Mouse (Mus musculus): ENCODE data around the gene Olfr389. TPM values are rescaled to one million over a fixed set of nuclear protein-coding genes. Genes with fewer than 3 reads are reported as not detected.

Olfr389 gene
- polyA plus RNA-seq (2014; fragmentation: Nextera tagmentation; extraction: Ambion mirVana) = not detected in 2 replicates

DNA sequence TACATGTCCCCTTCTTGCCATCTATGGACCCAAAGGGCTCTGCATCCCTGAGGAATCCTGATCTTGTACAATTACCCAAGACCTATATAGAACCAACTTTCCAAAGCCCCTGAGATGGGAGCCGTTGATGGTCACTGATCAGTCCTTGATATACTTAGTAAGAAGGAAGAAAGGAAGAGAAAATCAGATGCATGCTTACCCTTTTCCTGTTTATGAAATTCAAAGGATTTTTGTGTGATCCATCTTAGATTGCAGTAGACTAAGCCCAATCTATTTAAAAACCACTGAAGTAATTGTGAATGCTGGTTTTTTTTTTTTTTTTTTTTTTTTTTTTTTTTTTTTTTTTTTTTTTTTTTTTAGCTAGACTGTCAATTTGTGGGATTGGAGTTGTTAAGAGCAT is at the start of gene Olfr389:
Olfr389 (minus strand) TSS at position 101 of the 400 bp plus-strand sequence.
- peaks cover 3% of the 10 kb centered on the region for H3K9me3 ChIP-seq (replicated peaks; ENCODE audit: control insufficient read depth, low read length)
- 77% methylated on average over 1 of the region's 1 CpGs for WGBS (ENCODE audit: insufficient replicate concordance)
- no peak within 1 kb of the TSS for H3K4me2 ChIP-seq
- ATAC-seq (replicated peaks; ENCODE audit: insufficient number of reproducible peaks, low FRiP score, low TSS enrichment) = no peak
- H3K27ac ChIP-seq (ENCODE audit: low read depth, low read length) = no peak within 1 kb of the TSS
- no peak within 1 kb of the TSS for H3K9ac ChIP-seq (ENCODE audit: low read depth, low read length)
- no peaks in the 10 kb centered on the region for H3K27me3 ChIP-seq (ENCODE audit: control insufficient read depth, insufficient read depth, low read length)
- no peaks in the 10 kb centered on the region for H3K4me1 ChIP-seq (ENCODE audit: control insufficient read depth, insufficient read depth, low read length)
- no peak within 1 kb of the TSS for H3K4me3 ChIP-seq (ENCODE audit: low read depth, low read length)
- no peaks in the 10 kb centered on the region for H3K36me3 ChIP-seq (ENCODE audit: control insufficient read depth, insufficient read depth, low read length)

DNA sequence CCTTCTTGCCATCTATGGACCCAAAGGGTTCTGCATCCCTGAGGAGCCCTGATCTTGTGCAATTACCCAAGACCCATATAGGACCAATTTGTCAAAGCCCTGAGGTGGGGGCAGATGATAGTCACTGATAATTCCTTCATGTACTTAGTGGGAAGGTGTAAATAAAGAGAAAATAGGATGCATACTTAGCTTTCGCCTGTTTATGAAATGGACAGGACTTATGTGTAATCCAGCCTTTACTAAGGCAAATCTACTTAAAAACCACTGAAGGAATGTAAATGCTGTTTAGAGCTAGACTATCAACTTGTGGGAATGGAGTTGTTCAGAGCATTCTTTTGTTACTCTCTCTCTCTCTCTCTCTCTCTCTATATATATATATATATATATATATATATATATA is 36.4 kb upstream of the Olfr389 start, which contains the start of gene Olfr392:
Olfr392 (minus strand) TSS at position 101 of the 400 bp plus-strand sequence.
- Histone ChIP-seq H3K4me1 (ENCODE audit: control insufficient read depth, insufficient read depth, low read length) (no peaks in the 10 kb centered on the region), H3K36me3 (ENCODE audit: control insufficient read depth, insufficient read depth, low read length) (no peaks in the 10 kb centered on the region), H3K27ac (ENCODE audit: low read depth, low read length) (no peak within 1 kb of the TSS), H3K9me3 (replicated peaks; ENCODE audit: control insufficient read depth, low read length) (no peaks in the 10 kb centered on the region), H3K9ac (ENCODE audit: low read depth, low read length) (no peak within 1 kb of the TSS), H3K27me3 (ENCODE audit: control insufficient read depth, insufficient read depth, low read length) (no peaks in the 10 kb centered on the region), H3K4me3 (ENCODE audit: low read depth, low read length) (no peak within 1 kb of the TSS), H3K4me2 (no peak within 1 kb of the TSS)
- WGBS (ENCODE audit: insufficient replicate concordance) = 83% methylated on average over 1 of the region's 1 CpGs
- no peak for ATAC-seq (replicated peaks; ENCODE audit: insufficient number of reproducible peaks, low FRiP score, low TSS enrichment)

DNA sequence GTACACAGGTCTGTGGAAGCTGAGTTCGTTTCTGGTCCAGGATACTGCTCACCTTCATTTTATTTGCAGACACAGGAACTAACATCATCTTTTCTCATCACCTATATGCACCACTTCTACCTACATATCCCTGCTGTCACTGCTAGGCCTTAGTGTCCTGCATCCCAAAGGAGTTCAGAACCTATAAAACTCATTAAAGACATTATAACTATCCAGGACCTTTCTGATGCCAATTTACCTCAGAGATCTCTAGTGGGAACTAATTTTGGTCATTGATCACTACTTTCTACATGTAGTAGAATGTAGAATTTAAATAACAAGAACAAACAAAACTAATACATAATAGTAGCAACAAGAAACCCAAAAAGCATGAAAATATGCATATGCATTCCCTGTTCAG is 22.4 kb upstream of the Olfr389 start, which contains the start of gene Olfr391-ps:
Olfr391-ps (minus strand) TSS at position 101 of the 400 bp plus-strand sequence.
- 36% methylated on average over 1 of the region's 1 CpGs for WGBS (ENCODE audit: insufficient replicate concordance)
- H3K9ac ChIP-seq (ENCODE audit: low read depth, low read length) = no peak within 1 kb of the TSS
- no peak for ATAC-seq (replicated peaks; ENCODE audit: insufficient number of reproducible peaks, low FRiP score, low TSS enrichment)
- H3K9me3 ChIP-seq (replicated peaks; ENCODE audit: control insufficient read depth, low read length) = no peaks in the 10 kb centered on the region; the same call in 1 of the 2 replicates
- H3K27ac ChIP-seq (ENCODE audit: low read depth, low read length) = no peak within 1 kb of the TSS
- no peaks in the 10 kb centered on the region for H3K4me1 ChIP-seq (ENCODE audit: control insufficient read depth, insufficient read depth, low read length)
- no peaks in the 10 kb centered on the region for H3K27me3 ChIP-seq (ENCODE audit: control insufficient read depth, insufficient read depth, low read length)
- H3K4me2 ChIP-seq = no peak within 1 kb of the TSS
- H3K36me3 ChIP-seq (ENCODE audit: control insufficient read depth, insufficient read depth, low read length) = no peaks in the 10 kb centered on the region
- no peak within 1 kb of the TSS for H3K4me3 ChIP-seq (ENCODE audit: low read depth, low read length)

DNA sequence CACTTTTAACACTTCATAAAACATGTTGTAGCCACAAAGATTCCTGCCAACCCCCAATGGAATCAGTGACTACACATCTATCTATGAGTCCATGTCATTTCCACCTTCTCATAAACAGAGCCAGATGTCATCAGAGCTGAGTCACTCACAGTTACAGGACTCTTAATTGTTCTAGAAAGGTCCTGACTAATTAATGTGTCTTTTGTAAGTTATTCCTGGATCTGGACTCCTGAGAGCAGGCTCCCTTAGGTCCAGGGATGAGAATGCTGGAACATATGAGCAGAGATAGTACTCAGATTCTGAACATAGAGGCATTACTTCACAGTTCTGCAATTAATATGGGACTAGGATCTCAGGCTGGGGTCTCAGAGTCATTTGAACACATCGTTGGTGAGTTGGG is 2.2 kb upstream of the Olfr389 start, which contains the start of gene Olfr390:
Olfr390 (plus strand) TSS at position 301 of the 400 bp plus-strand sequence.
- 62% methylated on average over 1 of the region's 1 CpGs for WGBS (ENCODE audit: insufficient replicate concordance)
- H3K27me3 ChIP-seq (ENCODE audit: control insufficient read depth, insufficient read depth, low read length) = no peaks in the 10 kb centered on the region
- H3K9ac ChIP-seq (ENCODE audit: low read depth, low read length) = no peak within 1 kb of the TSS
- H3K27ac ChIP-seq (ENCODE audit: low read depth, low read length) = no peak within 1 kb of the TSS
- H3K4me3 ChIP-seq (ENCODE audit: low read depth, low read length) = no peak within 1 kb of the TSS
- ATAC-seq (replicated peaks; ENCODE audit: insufficient number of reproducible peaks, low FRiP score, low TSS enrichment) = no peak
- H3K4me1 ChIP-seq (ENCODE audit: control insufficient read depth, insufficient read depth, low read length) = no peaks in the 10 kb centered on the region
- no peaks in the 10 kb centered on the region for H3K36me3 ChIP-seq (ENCODE audit: control insufficient read depth, insufficient read depth, low read length)
- H3K9me3 ChIP-seq (replicated peaks; ENCODE audit: control insufficient read depth, low read length) = peaks cover 3% of the 10 kb centered on the region
- H3K4me2 ChIP-seq = no peak within 1 kb of the TSS

DNA sequence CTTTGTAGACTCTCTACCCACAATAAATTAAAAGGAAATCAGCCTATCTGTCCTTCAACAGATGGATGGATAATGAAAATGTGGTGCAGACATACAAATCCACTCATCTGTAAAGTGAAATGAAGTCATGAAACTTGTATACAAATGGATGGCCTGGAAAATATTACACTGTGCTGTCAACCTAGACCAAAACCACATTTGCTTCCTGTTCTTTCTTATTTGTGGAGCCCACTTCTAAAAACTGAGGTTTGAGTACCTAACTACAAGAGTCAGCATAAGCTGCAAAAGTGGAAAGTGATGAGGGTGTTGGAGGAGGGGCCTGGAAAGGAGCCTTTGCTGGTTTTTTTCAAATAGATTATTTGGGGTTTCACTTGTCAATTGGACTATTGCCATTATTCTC is 21.4 kb downstream of the Olfr389 start:
- H3K4me2 ChIP-seq = no peak overlapping the region
- H3K4me3 ChIP-seq (ENCODE audit: low read depth, low read length) = no peak overlapping the region
- no peak overlapping the region for H3K27ac ChIP-seq (ENCODE audit: low read depth, low read length)
- H3K4me1 ChIP-seq (ENCODE audit: control insufficient read depth, insufficient read depth, low read length) = no peaks in the 10 kb centered on the region
- H3K9me3 ChIP-seq (replicated peaks; ENCODE audit: control insufficient read depth, low read length) = peaks cover 12% of the 10 kb centered on the region
- H3K9ac ChIP-seq (ENCODE audit: low read depth, low read length) = no peak overlapping the region
- no peak for ATAC-seq (replicated peaks; ENCODE audit: insufficient number of reproducible peaks, low FRiP score, low TSS enrichment)
- H3K36me3 ChIP-seq (ENCODE audit: control insufficient read depth, insufficient read depth, low read length) = no peaks in the 10 kb centered on the region
- no peaks in the 10 kb centered on the region for H3K27me3 ChIP-seq (ENCODE audit: control insufficient read depth, insufficient read depth, low read length)

Other genes starting within 250 kb of the Olfr389 start
- not detected in 2 replicates for gene Olfr385, start 187.7 kb downstream of the Olfr389 start, polyA plus RNA-seq (2014; fragmentation: Nextera tagmentation; extraction: Ambion mirVana)
- not detected in 2 replicates for gene Olfr384, start 182.1 kb downstream of the Olfr389 start, polyA plus RNA-seq (2014; fragmentation: Nextera tagmentation; extraction: Ambion mirVana)
- not detected in 2 replicates for gene Zfp735, start 91.9 kb downstream of the Olfr389 start, polyA plus RNA-seq (2014; fragmentation: Nextera tagmentation; extraction: Ambion mirVana)
- not detected in 2 replicates for gene Olfr390, start 2.3 kb upstream of the Olfr389 start, polyA plus RNA-seq (2014; fragmentation: Nextera tagmentation; extraction: Ambion mirVana)
- gene Olfr391-ps, start 22.3 kb upstream of the Olfr389 start, polyA plus RNA-seq (2014; fragmentation: Nextera tagmentation; extraction: Ambion mirVana) = not detected in 2 replicates
- not detected in 2 replicates for gene Olfr392, start 36.3 kb upstream of the Olfr389 start, polyA plus RNA-seq (2014; fragmentation: Nextera tagmentation; extraction: Ambion mirVana)
- gene Olfr393, start 70.7 kb upstream of the Olfr389 start, polyA plus RNA-seq (2014; fragmentation: Nextera tagmentation; extraction: Ambion mirVana) = not detected in 2 replicates
- gene Olfr394, start 110.1 kb upstream of the Olfr389 start, polyA plus RNA-seq (2014; fragmentation: Nextera tagmentation; extraction: Ambion mirVana) = not detected in 2 replicates
- not detected in 2 replicates for gene Olfr395, start 128.6 kb upstream of the Olfr389 start, polyA plus RNA-seq (2014; fragmentation: Nextera tagmentation; extraction: Ambion mirVana)
- gene Olfr23, start 156.0 kb upstream of the Olfr389 start, polyA plus RNA-seq (2014; fragmentation: Nextera tagmentation; extraction: Ambion mirVana) = not detected in 2 replicates
- gene Olfr397, start 180.1 kb upstream of the Olfr389 start, polyA plus RNA-seq (2014; fragmentation: Nextera tagmentation; extraction: Ambion mirVana) = not detected in 2 replicates
- gene Olfr398, start 209.7 kb upstream of the Olfr389 start, polyA plus RNA-seq (2014; fragmentation: Nextera tagmentation; extraction: Ambion mirVana) = not detected in 2 replicates

All from heart, embryonic 11.5 days (tissue).